ENCODE assay signal across 9 mouse cellular contexts in the genomic region with DNA sequence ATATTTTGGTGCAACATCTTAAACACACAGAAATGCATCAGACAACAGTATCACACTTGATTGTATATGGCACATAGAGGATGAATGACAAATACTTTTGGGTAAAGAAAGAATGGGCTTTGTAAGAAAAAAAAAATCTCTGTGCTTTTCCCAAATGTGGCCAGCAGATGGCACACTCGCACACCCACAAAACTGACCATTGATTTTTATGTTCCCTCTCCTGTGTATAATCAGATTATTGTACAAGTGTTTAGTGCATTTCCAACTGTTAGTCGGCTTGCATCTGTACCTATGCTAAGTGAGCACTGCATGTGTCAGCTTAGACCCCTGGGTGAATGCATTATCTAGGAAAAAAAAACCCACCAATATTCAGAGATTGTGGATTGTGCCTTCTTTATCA. TPM values are rescaled to one million over a fixed set of nuclear protein-coding genes. Genes with fewer than 3 reads are reported as not detected.
DNase-seq lines count a peak whose midpoint lies in the region; ATAC-seq and TF ChIP-seq lines count a peak whose summit lies in the region.
"Had no signal": no experiment of that assay in that cellular context is flagged by ENCODE, and none has a peak within 500 bp of the region (broad histone marks: within the 10 kb centered on the region; RNA-seq: fewer than 3 reads in every experiment).

No protein-coding gene starts in this region.

- H3K4me2 ChIP-seq in kidney, postnatal 0 days (ENCODE audit: low read length) = no peak overlapping the region
- H3K4me2 ChIP-seq in kidney, embryonic 14.5 days (replicated peaks; ENCODE audit: low read depth, low read length) = no peak overlapping the region
- H3K4me2 ChIP-seq: limb, embryonic 12.5 days had no signal

- no peak overlapping the region for H3K9ac ChIP-seq in kidney, postnatal 0 days (ENCODE audit: low read depth, low read length)
- no peak overlapping the region for H3K9ac ChIP-seq in kidney, embryonic 14.5 days (ENCODE audit: low read depth, low read length)
- H3K9ac ChIP-seq: limb, embryonic 12.5 days had no signal

- H3K79me2 ChIP-seq in C2C12 (ENCODE audit: control insufficient read depth, insufficient read depth) = no peaks in the 10 kb centered on the region

- H3K79me3 ChIP-seq in C2C12 (ENCODE audit: low read depth) = no peaks in the 10 kb centered on the region

- no peak overlapping the region for H3ac ChIP-seq in C2C12 (ENCODE audit: control insufficient read depth, insufficient read length, low read depth)

- H3K27me3 ChIP-seq in kidney, postnatal 0 days (ENCODE audit: insufficient read depth, low read length) = no peaks in the 10 kb centered on the region
- H3K27me3 ChIP-seq in kidney, embryonic 14.5 days (ENCODE audit: control insufficient read depth, insufficient read depth, low read length) = no peaks in the 10 kb centered on the region
- peaks cover 6% of the 10 kb centered on the region for H3K27me3 ChIP-seq in C2C12 (ENCODE audit: control insufficient read depth, insufficient read depth, insufficient read length)
- H3K27me3 ChIP-seq: limb, embryonic 12.5 days had no signal

- 3% methylated on average over 2 of the region's 2 CpGs for WGBS in kidney, postnatal 0 days
- WGBS in kidney, embryonic 14.5 days = 1% methylated on average over 2 of the region's 2 CpGs

- no peak overlapping the region for H3K4me3 ChIP-seq in kidney, postnatal 0 days (replicated peaks; ENCODE audit: low read depth, low read length)
- no peak overlapping the region for H3K4me3 ChIP-seq in kidney, embryonic 14.5 days (ENCODE audit: low read length)
- no peak overlapping the region for H3K4me3 ChIP-seq in C2C12 (ENCODE audit: insufficient read depth, poor library complexity, severe bottlenecking)
- H3K4me3 ChIP-seq: limb, embryonic 12.5 days had no signal

- no peaks in the 10 kb centered on the region for H3K36me3 ChIP-seq in kidney, postnatal 0 days (ENCODE audit: insufficient read depth, low read length)
- no peaks in the 10 kb centered on the region for H3K36me3 ChIP-seq in kidney, embryonic 14.5 days (ENCODE audit: control insufficient read depth, insufficient read depth, low read length)
- no peaks in the 10 kb centered on the region for H3K36me3 ChIP-seq in C2C12 (ENCODE audit: control insufficient read depth, insufficient read depth)
- H3K36me3 ChIP-seq: limb, embryonic 12.5 days had no signal

- no peaks in the 10 kb centered on the region for H3K9me3 ChIP-seq in kidney, postnatal 0 days (replicated peaks; ENCODE audit: low read length)
- no peaks in the 10 kb centered on the region for H3K9me3 ChIP-seq in kidney, embryonic 14.5 days (ENCODE audit: control insufficient read depth, low read length)
- H3K9me3 ChIP-seq: limb, embryonic 12.5 days had no signal

- peak; percentile 61 for DNase-seq in kidney, postnatal 0 days (ENCODE audit: low spot score)
- DNase-seq in NIH3T3 (ENCODE audit: low read depth) = peak; percentile 72
- DNase-seq in embryo, embryonic 11.5 days (ENCODE audit: low read depth, low spot score) = peak; percentile 27
- DNase-seq in lung, postnatal 14 days = peak; percentile 2
- no peak for DNase-seq in gastrocnemius, postnatal 25 days
- DNase-seq in gastrocnemius, postnatal 10 days = no peak

- no peaks in the 10 kb centered on the region for H3K4me1 ChIP-seq in kidney, postnatal 0 days (replicated peaks; ENCODE audit: insufficient read depth, low read length)
- no peaks in the 10 kb centered on the region for H3K4me1 ChIP-seq in kidney, embryonic 14.5 days (ENCODE audit: control insufficient read depth, insufficient read depth, low read length)
- H3K4me1 ChIP-seq: limb, embryonic 12.5 days had no signal

- ATAC-seq in kidney, postnatal 0 days (replicated peaks; ENCODE audit: low FRiP score, low read depth) = no peak
- ATAC-seq in kidney, embryonic 14.5 days (ENCODE audit: low FRiP score, low TSS enrichment) = no peak

- peak; percentile 88 for TF ChIP-seq CTCF in kidney, postnatal 0 days (IDR thresholded peaks at IDR 0.05; ENCODE audit: low read depth)
- TF ChIP-seq CTCF in C2C12 (IDR thresholded peaks at IDR 0.05; ENCODE audit: control insufficient read depth, insufficient read depth, insufficient read length) = peak; percentile 26

- no peak overlapping the region for H3K27ac ChIP-seq in kidney, postnatal 0 days
- no peak overlapping the region for H3K27ac ChIP-seq in kidney, embryonic 14.5 days (ENCODE audit: low read depth, low read length)
- H3K27ac ChIP-seq: limb, embryonic 12.5 days had no signal

TF ChIP-seq in C2C12, 6 proteins besides CTCF, POLR2A, EP300 and RAD21:
- TF ChIP-seq USF1 (IDR thresholded peaks at IDR 0.05; ENCODE audit: low read depth) (no peak), CEBPB (IDR thresholded peaks at IDR 0.05; ENCODE audit: low read depth) (no peak), MYOD1 (IDR thresholded peaks at IDR 0.05; ENCODE audit: control insufficient read depth, insufficient read length, low read depth) (no peak), FOSL1 (IDR thresholded peaks at IDR 0.05; ENCODE audit: insufficient read depth, low read length, poor library complexity, severe bottlenecking) (no peak), MYOG (IDR thresholded peaks at IDR 0.05; ENCODE audit: control insufficient read depth, extremely low read depth, insufficient read length) (no peak), MAX (IDR thresholded peaks at IDR 0.05) (no peak)

RNA-seq across cellular contexts. Expression of gene Fmo9, which starts 56.4 kb away (rescaled TPM):
- polyA plus RNA-seq in kidney, postnatal 0 days (2015; fragmentation: Nextera tagmentation; extraction: Ambion mirVana) = 0.05 TPM in 1 of 2 replicates, not detected in the other
- not detected in 2 replicates for polyA plus RNA-seq in kidney, embryonic 14.5 days (2014; fragmentation: Nextera tagmentation; extraction: Ambion mirVana)
- polyA plus RNA-seq in C2C12 (2012; fragmentation: generic; extraction: Trizol) = not detected
- total RNA-seq in gastrocnemius, postnatal 25 days (2021) = not detected
- total RNA-seq in gastrocnemius, postnatal 10 days (2021) = not detected
- polyA plus RNA-seq: limb, embryonic 12.5 days had no signal

Comparison
In these comparisons a context has a peak if more than half of its experiments do, and no peak if none do; other contexts are left out.
1. DNase-seq: peak in kidney, postnatal 0 days (single experiment), NIH3T3 (single experiment), embryo, embryonic 11.5 days (single experiment) and lung, postnatal 14 days (single experiment); none in gastrocnemius, postnatal 25 days (single experiment) and gastrocnemius, postnatal 10 days (single experiment).